Mouse (Mus musculus) neural tube, embryonic 13.5 days (tissue): ENCODE results near the gene Nfe2. TPM values are rescaled to one million over a fixed set of nuclear protein-coding genes. Genes with fewer than 3 reads are reported as not detected.

Experiments used
- ATAC-seq: fragments of 200-750 bp; cut with Nextera tagmentation; 2 replicates; pipeline ENCODE4 v1.8.0; 2017; ENCODE audit warnings: low read depth, mild to moderate bottlenecking, moderate TSS enrichment, moderate library complexity
- H3K27ac ChIP-seq: fragments of 300-500 bp; sonication (generic); replicated peaks from 2 replicates; pipeline ENCODE4 v1.5.1; 2015; ENCODE audit warnings: moderate library complexity, mild to moderate bottlenecking, inconsistent platforms
- H3K27me3 ChIP-seq: fragments of 300-500 bp; sonication (generic); 2 replicates; pipeline ENCODE4 v1.6.1; 2015; ENCODE audit warnings: mild to moderate bottlenecking, inconsistent platforms
- H3K36me3 ChIP-seq: fragments of 300-500 bp; sonication (generic); 2 replicates; pipeline ENCODE4 v1.6.1; 2015; ENCODE audit warnings: mild to moderate bottlenecking, inconsistent platforms
- H3K4me1 ChIP-seq: fragments of 300-500 bp; sonication (generic); replicated peaks from 2 replicates; pipeline ENCODE4 v1.6.1; 2015; ENCODE audit warnings: inconsistent platforms
- H3K4me2 ChIP-seq: fragments of 300-500 bp; sonication (generic); 2 replicates; pipeline ENCODE4 v1.6.1; 2015; ENCODE audit warnings: inconsistent platforms, mild to moderate bottlenecking, moderate library complexity
- H3K4me3 ChIP-seq: fragments of 300-500 bp; sonication (generic); 2 replicates; pipeline ENCODE4 v1.5.1; 2015; ENCODE audit warnings: mild to moderate bottlenecking, inconsistent platforms
- H3K9ac ChIP-seq: fragments of 300-500 bp; sonication (generic); 2 replicates; pipeline ENCODE4 v1.6.1; 2015; ENCODE audit warnings: moderate library complexity, mild to moderate bottlenecking, inconsistent platforms
- H3K9me3 ChIP-seq: fragments of 300-500 bp; sonication (generic); 2 replicates; pipeline ENCODE4 v1.6.1; 2016; ENCODE audit warnings: inconsistent platforms
- WGBS: fragments of 180-500 bp; shearing (Covaris S2); methylation state at CpG from one replicate; pipeline ENCODE4 v1.1.7; 2015; 5-methylcytosine and 5-hydroxymethylcytosine counted together
- polyA plus RNA-seq: library from polyadenylated mRNA; unstranded; fragments of >200 nt; fragmentation: Nextera tagmentation; extraction: Ambion mirVana; gene quantifications from 2 replicates; pipeline ENCODE4 v1.2.1, GENCODE M21; 2015

Gene Nfe2
- polyA plus RNA-seq, 1 experiment from 2014 or later = 1.3 TPM

- 79% methylated on average over 3 of the region's 3 CpGs for WGBS
- H3K9me3 ChIP-seq = no peaks in the 10 kb centered on the region
- H3K4me1 ChIP-seq = no peaks in the 10 kb centered on the region; the same call in 1 of the 2 replicates
- H3K4me3 ChIP-seq = no peak overlapping the region
- ATAC-seq = no peak
- H3K36me3 ChIP-seq = no peaks in the 10 kb centered on the region
- H3K27me3 ChIP-seq = no peaks in the 10 kb centered on the region
- H3K4me2 ChIP-seq = no peak overlapping the region
- no peak overlapping the region for H3K9ac ChIP-seq
- no peak overlapping the region for H3K27ac ChIP-seq
Measured at GRCm38 (mm10) chr15:103227022-103227421, 31.2 kb downstream of the Nfe2 start.

GRCm38 (mm10) chr15:103224161-103224560 lies 34.0 kb downstream of the Nfe2 start:
- H3K4me3 ChIP-seq = no peak overlapping the region
- no peaks in the 10 kb centered on the region for H3K27me3 ChIP-seq
- no peaks in the 10 kb centered on the region for H3K9me3 ChIP-seq
- H3K4me2 ChIP-seq = no peak overlapping the region
- peaks cover 16% of the 10 kb centered on the region for H3K4me1 ChIP-seq
- no peaks in the 10 kb centered on the region for H3K36me3 ChIP-seq
- H3K27ac ChIP-seq = no peak overlapping the region
- ATAC-seq = no peak
- H3K9ac ChIP-seq = no peak overlapping the region
- 86% methylated on average over 2 of the region's 2 CpGs for WGBS

GRCm38 (mm10) chr15:103221386-103221785 lies 36.8 kb downstream of the Nfe2 start:
- H3K4me3 ChIP-seq = no peak overlapping the region
- H3K9me3 ChIP-seq = no peaks in the 10 kb centered on the region
- H3K27ac ChIP-seq = peak overlapping the region; percentile 67
- H3K4me2 ChIP-seq = peak overlapping the region; percentile 5; the same call in 1 of the 2 replicates
- no peaks in the 10 kb centered on the region for H3K27me3 ChIP-seq
- H3K4me1 ChIP-seq = peaks cover 21% of the 10 kb centered on the region
- no peaks in the 10 kb centered on the region for H3K36me3 ChIP-seq
- no peak for ATAC-seq
- 100% methylated on average over 1 of the region's 1 CpGs for WGBS
- 0 out of 2 replicates have a peak overlapping the region, but pooled peaks have one; percentile 12 for H3K9ac ChIP-seq

GRCm38 (mm10) chr15:103220785-103221184 lies 37.4 kb downstream of the Nfe2 start:
- Histone ChIP-seq H3K4me2 (peak overlapping the region; percentile 5; the same call in 1 of the 2 replicates), H3K27me3 (no peaks in the 10 kb centered on the region), H3K4me3 (no peak overlapping the region), H3K36me3 (no peaks in the 10 kb centered on the region), H3K27ac (peak overlapping the region; percentile 67), H3K9me3 (no peaks in the 10 kb centered on the region), H3K9ac (0 out of 2 replicates have a peak overlapping the region, but pooled peaks have one; percentile 12), H3K4me1 (peaks cover 26% of the 10 kb centered on the region)
- 0 out of 2 replicates have a peak, but pooled peaks have one; percentile 17 for ATAC-seq
- 28% methylated on average over 3 of the region's 3 CpGs for WGBS

GRCm38 (mm10) chr15:103216052-103216451 lies 42.2 kb downstream of the Nfe2 start:
- Histone ChIP-seq H3K4me3 (no peak overlapping the region), H3K4me1 (peaks cover 52% of the 10 kb centered on the region), H3K36me3 (peaks cover 19% of the 10 kb centered on the region), H3K27me3 (no peaks in the 10 kb centered on the region), H3K9ac (peak overlapping the region; percentile 32; the same call in 1 of the 2 replicates), H3K27ac (peak overlapping the region; percentile 85), H3K9me3 (no peaks in the 10 kb centered on the region), H3K4me2 (peak overlapping the region; percentile 61)
- WGBS = 34% methylated on average over 2 of the region's 2 CpGs
- no peak for ATAC-seq

GRCm38 (mm10) chr15:103214971-103215907 lies 43.0 kb downstream of the Nfe2 start:
- peaks cover 27% of the 10 kb centered on the region for H3K36me3 ChIP-seq
- peak overlapping the region; percentile 85 for H3K27ac ChIP-seq
- peaks cover 44% of the 10 kb centered on the region for H3K4me1 ChIP-seq
- WGBS = 0% methylated on average over 15 of the region's 15 CpGs
- peak overlapping the region; percentile 59 for H3K9ac ChIP-seq
- ATAC-seq = peak; percentile 96
- no peaks in the 10 kb centered on the region for H3K27me3 ChIP-seq
- no peaks in the 10 kb centered on the region for H3K9me3 ChIP-seq
- peak overlapping the region; percentile 61 for H3K4me2 ChIP-seq
- H3K4me3 ChIP-seq = peak overlapping the region; percentile 38

GRCm38 (mm10) chr15:103214149-103214548 lies 44.1 kb downstream of the Nfe2 start:
- Histone ChIP-seq H3K9me3 (no peaks in the 10 kb centered on the region), H3K4me3 (peak overlapping the region; percentile 27), H3K36me3 (peaks cover 38% of the 10 kb centered on the region), H3K9ac (peak overlapping the region; percentile 32; the same call in 1 of the 2 replicates), H3K27ac (peak overlapping the region; percentile 76), H3K4me1 (peaks cover 44% of the 10 kb centered on the region), H3K27me3 (no peaks in the 10 kb centered on the region), H3K4me2 (peak overlapping the region; percentile 61)
- 19% methylated on average over 2 of the region's 2 CpGs for WGBS
- peak; percentile 17; the same call in 1 of the 2 replicates for ATAC-seq

- H3K27me3 ChIP-seq = no peaks in the 10 kb centered on the region
- no peaks in the 10 kb centered on the region for H3K9me3 ChIP-seq
- H3K9ac ChIP-seq = no peak overlapping the region
- no peak overlapping the region for H3K27ac ChIP-seq
- H3K36me3 ChIP-seq = peaks cover 62% of the 10 kb centered on the region
- no peak overlapping the region for H3K4me3 ChIP-seq
- 66% methylated on average over 2 of the region's 2 CpGs for WGBS
- ATAC-seq = no peak
- H3K4me1 ChIP-seq = peaks cover 14% of the 10 kb centered on the region
- H3K4me2 ChIP-seq = no peak overlapping the region
Measured at GRCm38 (mm10) chr15:103205156-103205555, 53.0 kb downstream of the Nfe2 start.

GRCm38 (mm10) chr15:103202088-103202793 lies 56.0 kb downstream of the Nfe2 start:
- Histone ChIP-seq H3K9me3 (no peaks in the 10 kb centered on the region), H3K9ac (0 out of 2 replicates have a peak overlapping the region, but pooled peaks have one; percentile 0), H3K36me3 (peaks cover 60% of the 10 kb centered on the region), H3K4me2 (no peak overlapping the region), H3K27me3 (no peaks in the 10 kb centered on the region), H3K4me3 (no peak overlapping the region), H3K4me1 (peaks cover 14% of the 10 kb centered on the region), H3K27ac (peak overlapping the region; percentile 64)
- ATAC-seq = no peak
- WGBS = 56% methylated on average over 6 of the region's 6 CpGs
